Comparison of ENCODE assay signal across 7 mouse cellular contexts in the genomic region with DNA sequence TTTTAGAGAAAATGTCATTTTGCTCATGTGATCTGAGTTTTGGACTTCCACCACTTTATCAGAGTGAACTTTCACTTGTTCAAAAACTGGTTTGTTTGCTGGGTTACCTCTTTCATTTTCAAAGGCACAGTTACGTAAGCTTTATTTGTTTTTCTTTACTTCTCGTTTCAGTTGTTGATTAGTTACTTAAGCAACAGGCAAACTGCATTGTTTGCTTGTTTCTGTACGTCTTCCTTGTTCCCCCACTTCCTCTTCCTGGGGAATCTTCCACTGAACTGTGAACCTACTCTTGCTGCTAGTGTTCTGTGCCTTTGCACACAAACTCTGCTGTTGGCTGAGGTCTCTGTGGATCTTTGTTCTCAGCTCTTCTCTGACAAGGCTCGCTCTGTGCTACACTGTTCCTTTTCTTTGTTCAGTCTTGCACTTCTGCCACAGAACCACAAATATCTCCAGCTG. TPM values are rescaled to one million over a fixed set of nuclear protein-coding genes. Genes with fewer than 3 reads are reported as not detected.
DNase-seq lines count a peak whose midpoint lies in the region; ATAC-seq lines count a peak whose summit lies in the region.

A gene (plus strand): TSS at position 76 of the 456 bp plus-strand sequence.

- H3K27me3 ChIP-seq in midbrain, embryonic 14.5 days (ENCODE audit: control insufficient read depth, insufficient read depth, low read length), result no peaks in the 10 kb centered on the region
- H3K27me3 ChIP-seq in midbrain, embryonic 16.5 days (ENCODE audit: control insufficient read depth, insufficient read depth, low read depth, low read length), result no peaks in the 10 kb centered on the region
- no peaks in the 10 kb centered on the region for H3K27me3 ChIP-seq in liver, embryonic 15.5 days
- no peaks in the 10 kb centered on the region for H3K27me3 ChIP-seq in stomach, embryonic 16.5 days (ENCODE audit: control insufficient read depth, insufficient read depth, low read length)

- no peak within 1 kb of the TSS for H3K9ac ChIP-seq in midbrain, embryonic 14.5 days (replicated peaks; ENCODE audit: low read length)
- no peak within 1 kb of the TSS for H3K9ac ChIP-seq in midbrain, embryonic 16.5 days (ENCODE audit: low read depth, low read length)
- H3K9ac ChIP-seq in liver, embryonic 15.5 days, result no peak within 1 kb of the TSS
- no peak within 1 kb of the TSS for H3K9ac ChIP-seq in stomach, embryonic 16.5 days (ENCODE audit: low read length)

- H3K4me2 ChIP-seq in midbrain, embryonic 14.5 days (ENCODE audit: low read length), result no peak within 1 kb of the TSS
- no peak within 1 kb of the TSS for H3K4me2 ChIP-seq in midbrain, embryonic 16.5 days (ENCODE audit: low read length)
- H3K4me2 ChIP-seq in liver, embryonic 15.5 days, result peak within 1 kb of the TSS; percentile 29
- 0 out of 2 replicates have a peak within 1 kb of the TSS, but pooled peaks have one; percentile 3 for H3K4me2 ChIP-seq in stomach, embryonic 16.5 days (ENCODE audit: low read depth, low read length)

- WGBS in midbrain, embryonic 14.5 days, result 63% methylated on average over 4 of the region's 4 CpGs
- WGBS in midbrain, embryonic 16.5 days, result 60% methylated on average over 4 of the region's 4 CpGs
- 21% methylated on average over 4 of the region's 4 CpGs for WGBS in liver, embryonic 15.5 days (ENCODE audit: insufficient replicate concordance)
- WGBS in stomach, embryonic 16.5 days, result 43% methylated on average over 4 of the region's 4 CpGs

- no peaks in the 10 kb centered on the region for H3K4me1 ChIP-seq in midbrain, embryonic 14.5 days (ENCODE audit: control insufficient read depth, insufficient read depth, low read length)
- H3K4me1 ChIP-seq in midbrain, embryonic 16.5 days (ENCODE audit: control insufficient read depth, insufficient read depth, low read length), result no peaks in the 10 kb centered on the region
- H3K4me1 ChIP-seq in liver, embryonic 15.5 days (replicated peaks), result no peaks in the 10 kb centered on the region
- no peaks in the 10 kb centered on the region for H3K4me1 ChIP-seq in stomach, embryonic 16.5 days (ENCODE audit: control insufficient read depth, insufficient read depth, low read length)

- H3K36me3 ChIP-seq in midbrain, embryonic 14.5 days (ENCODE audit: control insufficient read depth, insufficient read depth, low read length), result no peaks in the 10 kb centered on the region
- no peaks in the 10 kb centered on the region for H3K36me3 ChIP-seq in midbrain, embryonic 16.5 days (ENCODE audit: control insufficient read depth, insufficient read depth, low read length)
- no peaks in the 10 kb centered on the region for H3K36me3 ChIP-seq in liver, embryonic 15.5 days (replicated peaks)
- no peaks in the 10 kb centered on the region for H3K36me3 ChIP-seq in stomach, embryonic 16.5 days (ENCODE audit: control insufficient read depth, insufficient read depth, low read length)

- peak; percentile 5 for DNase-seq in midbrain, embryonic 14.5 days
- peak; percentile 5 to 16 for DNase-seq in frontal cortex, postnatal 36 days (ENCODE audit: low spot score in 2 of 2)
- DNase-seq in kidney, adult 8-10 months, result peak; percentile 3 to 5
- DNase-seq in ovary, postnatal 36 days (ENCODE audit: low spot score), result no peak

- no peak within 1 kb of the TSS for H3K4me3 ChIP-seq in midbrain, embryonic 14.5 days (replicated peaks; ENCODE audit: low read depth, low read length)
- no peak within 1 kb of the TSS for H3K4me3 ChIP-seq in midbrain, embryonic 16.5 days (ENCODE audit: low read depth, low read length)
- peak within 1 kb of the TSS; percentile 33 for H3K4me3 ChIP-seq in liver, embryonic 15.5 days (replicated peaks)
- no peak within 1 kb of the TSS for H3K4me3 ChIP-seq in stomach, embryonic 16.5 days (replicated peaks; ENCODE audit: low read length)

- no peaks in the 10 kb centered on the region for H3K9me3 ChIP-seq in midbrain, embryonic 14.5 days (ENCODE audit: control insufficient read depth, low read length)
- no peaks in the 10 kb centered on the region for H3K9me3 ChIP-seq in midbrain, embryonic 16.5 days (replicated peaks; ENCODE audit: control insufficient read depth, low read length, poor library complexity, severe bottlenecking)
- no peaks in the 10 kb centered on the region for H3K9me3 ChIP-seq in liver, embryonic 15.5 days (replicated peaks)
- no peaks in the 10 kb centered on the region for H3K9me3 ChIP-seq in stomach, embryonic 16.5 days (replicated peaks; ENCODE audit: control insufficient read depth, low read length)

- no peak for ATAC-seq in midbrain, embryonic 14.5 days (ENCODE audit: low FRiP score, low TSS enrichment)
- ATAC-seq in midbrain, embryonic 16.5 days, result no peak
- peak; percentile 78 for ATAC-seq in liver, embryonic 15.5 days (ENCODE audit: insufficient read depth)
- peak; percentile 47; the same call in 1 of the 2 replicates for ATAC-seq in stomach, embryonic 16.5 days (ENCODE audit: insufficient read depth, low FRiP score)

- no peak within 1 kb of the TSS for H3K27ac ChIP-seq in midbrain, embryonic 14.5 days (replicated peaks; ENCODE audit: low read depth, low read length)
- H3K27ac ChIP-seq in midbrain, embryonic 16.5 days (ENCODE audit: low read length), result no peak within 1 kb of the TSS
- H3K27ac ChIP-seq in liver, embryonic 15.5 days (replicated peaks), result peak within 1 kb of the TSS; percentile 77
- peak within 1 kb of the TSS; percentile 24; the same call in 1 of the 2 replicates for H3K27ac ChIP-seq in stomach, embryonic 16.5 days (ENCODE audit: low read length)

RNA-seq across cellular contexts. Expression of the gene that starts here (rescaled TPM):
- polyA plus RNA-seq in midbrain, embryonic 14.5 days (2014; fragmentation: Nextera tagmentation; extraction: Ambion mirVana), result 0.47 and 0.63 TPM in 2 replicates
- 0.63 and 0.79 TPM in 2 replicates for polyA plus RNA-seq in midbrain, embryonic 16.5 days (2015; fragmentation: Nextera tagmentation; extraction: Ambion mirVana)
- 14.3 and 15.7 TPM in 2 replicates for polyA plus RNA-seq in liver, embryonic 15.5 days (2015; fragmentation: Nextera tagmentation; extraction: Ambion mirVana)
- 3.2 and 3.3 TPM in 2 replicates for polyA plus RNA-seq in stomach, embryonic 16.5 days (2015; fragmentation: Nextera tagmentation; extraction: Ambion mirVana)

Comparison
In these comparisons a context has a peak if more than half of its experiments do, and no peak if none do; other contexts are left out.
1. Peak in DNase-seq in midbrain, embryonic 14.5 days; RNA of the gene not detected or under 1 TPM.
2. ATAC-seq: peak in liver, embryonic 15.5 days (single experiment) and stomach, embryonic 16.5 days (single experiment); none in midbrain, embryonic 14.5 days (single experiment) and midbrain, embryonic 16.5 days (single experiment).
3. H3K27ac ChIP-seq: peak in liver, embryonic 15.5 days (single experiment) and stomach, embryonic 16.5 days (single experiment); none in midbrain, embryonic 14.5 days (single experiment) and midbrain, embryonic 16.5 days (single experiment).
4. H3K4me2 ChIP-seq: peak in liver, embryonic 15.5 days (single experiment) and stomach, embryonic 16.5 days (single experiment); none in midbrain, embryonic 14.5 days (single experiment) and midbrain, embryonic 16.5 days (single experiment).